Comparison of ENCODE assay signal across 29 mouse cellular contexts in the genomic region with DNA sequence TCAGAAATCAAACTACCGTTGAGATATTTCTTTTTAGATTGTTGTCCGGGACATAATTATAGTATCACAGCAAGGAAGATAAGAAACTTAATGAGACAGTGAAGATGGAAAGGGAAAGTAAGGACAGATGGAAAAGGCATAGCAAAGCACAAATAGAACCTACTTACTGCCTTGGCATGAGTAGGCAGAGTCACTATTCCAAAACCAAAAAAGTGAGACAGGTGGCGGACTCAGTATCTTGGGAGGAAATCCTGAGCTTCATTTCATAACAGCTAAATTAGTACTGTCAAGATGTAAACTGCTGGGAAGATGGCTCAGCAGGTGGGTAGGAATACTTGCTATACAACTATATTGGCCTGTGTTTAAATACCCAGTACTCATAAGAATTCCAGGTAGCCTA.
DNase-seq lines count a peak whose midpoint lies in the region; TF ChIP-seq lines count a peak whose summit lies in the region.
"Had no signal": no experiment of that assay in that cellular context is flagged by ENCODE, and none has a peak within 500 bp of the region (broad histone marks: within the 10 kb centered on the region; RNA-seq: fewer than 3 reads in every experiment).

No protein-coding gene starts in this region.

- no peak overlapping the region for H3K27ac ChIP-seq in layer of hippocampus, adult 2 months
- H3K27ac ChIP-seq: embryonic facial prominence, embryonic 10.5 days; embryonic facial prominence, embryonic 15.5 days; forebrain, embryonic 13.5 days; gastrocnemius, adult 2 months; heart, adult 2 months; hindbrain, embryonic 13.5 days; kidney, postnatal 0 days; limb, embryonic 12.5 days; lung, embryonic 15.5 days; neural tube, embryonic 12.5 days had no signal

- H3K4me3 ChIP-seq in layer of hippocampus, adult 2 months = no peak overlapping the region
- H3K4me3 ChIP-seq: embryonic facial prominence, embryonic 10.5 days; embryonic facial prominence, embryonic 15.5 days; forebrain, embryonic 13.5 days; gastrocnemius, adult 2 months; heart, adult 2 months; heart, embryonic 12.5 days; hindbrain, embryonic 13.5 days; limb, embryonic 12.5 days; lung, embryonic 15.5 days; myocyte; neural tube, embryonic 12.5 days had no signal

- no peak for TF ChIP-seq CTCF in layer of hippocampus, adult 2 months (conservative IDR thresholded peaks at IDR 0.05)

- DNase-seq in cerebellum, postnatal 14 days = peak; percentile 9 to 32
- DNase-seq in cerebellum, adult 18-20 months = no peak
- peak; percentile 8 for DNase-seq in layer of hippocampus, adult 9-11 months
- no peak for DNase-seq in layer of hippocampus, adult 2 months (ENCODE audit: low spot score in 2 of 2)
- DNase-seq in right cerebral cortex, adult 2 months (ENCODE audit: low spot score in 2 of 2) = peak; percentile 6 to 20
- no peak for DNase-seq in right cerebral cortex, postnatal 14 days
- peak; percentile 75 for DNase-seq in telencephalon, adult 2 months (ENCODE audit: low read depth, low spot score)
- no peak for DNase-seq in spleen, postnatal 10 days (ENCODE audit: low spot score in 2 of 2)
- DNase-seq: adrenal gland, adult 8-10 months; cerebellum, adult 11-12 months; gastrocnemius, adult 2 months; gastrocnemius, postnatal 36 days; heart, adult 2 months; heart, postnatal 4 days; kidney, adult 8-10 months; kidney, postnatal 4 days; lung, postnatal 36 days; thymus, adult 18-20 months; thymus, postnatal 36 days had no signal

Comparison
In these comparisons a context has a peak if more than half of its experiments do, and no peak if none do; other contexts are left out.
1. DNase-seq: peak in cerebellum, postnatal 14 days (2 of 2), layer of hippocampus, adult 9-11 months (single experiment), right cerebral cortex, adult 2 months (2 of 2) and telencephalon, adult 2 months (single experiment); none in cerebellum, adult 18-20 months (0 of 2), layer of hippocampus, adult 2 months (0 of 2), right cerebral cortex, postnatal 14 days (single experiment) and spleen, postnatal 10 days (0 of 2).